Mouse (Mus musculus): ENCODE data around the gene Nhp2. TPM values are rescaled to one million over a fixed set of nuclear protein-coding genes. Genes with fewer than 3 reads are reported as not detected.

Gene Nhp2
- polyA plus RNA-seq, 1 experiment from 2014 or later: 88.1 TPM

Other genes with a start within 250 kb of the Nhp2 start
- gene Phykpl, start 35.0 kb upstream of the Nhp2 start, polyA plus RNA-seq (2015; fragmentation: Nextera tagmentation; extraction: Ambion mirVana): 15.0 TPM in 2 replicates
- 251 and 280 TPM in 2 replicates for gene Hnrnpab, start 12.9 kb upstream of the Nhp2 start, polyA plus RNA-seq (2015; fragmentation: Nextera tagmentation; extraction: Ambion mirVana)
- gene Rmnd5b, start 16.2 kb downstream of the Nhp2 start, polyA plus RNA-seq (2015; fragmentation: Nextera tagmentation; extraction: Ambion mirVana): 37.1 and 38.2 TPM in 2 replicates
- gene N4bp3, start 31.1 kb downstream of the Nhp2 start, polyA plus RNA-seq (2015; fragmentation: Nextera tagmentation; extraction: Ambion mirVana): 21.6 and 25.8 TPM in 2 replicates
- gene D930048N14Rik, start 31.2 kb downstream of the Nhp2 start, polyA plus RNA-seq (2015; fragmentation: Nextera tagmentation; extraction: Ambion mirVana): 1.3 and 1.9 TPM in 2 replicates
- gene 0610009B22Rik, start 69.1 kb downstream of the Nhp2 start, polyA plus RNA-seq (2015; fragmentation: Nextera tagmentation; extraction: Ambion mirVana): 66.3 and 75.5 TPM in 2 replicates
- 9.7 and 10.7 TPM in 2 replicates for gene Sec24a, start 143.9 kb downstream of the Nhp2 start, polyA plus RNA-seq (2015; fragmentation: Nextera tagmentation; extraction: Ambion mirVana)
- 136 and 138 TPM in 2 replicates for gene Sar1b, start 144.0 kb downstream of the Nhp2 start, polyA plus RNA-seq (2015; fragmentation: Nextera tagmentation; extraction: Ambion mirVana)
- 1.4 and 1.6 TPM in 2 replicates for gene Jade2, start 237.9 kb downstream of the Nhp2 start, polyA plus RNA-seq (2015; fragmentation: Nextera tagmentation; extraction: Ambion mirVana)